Comparison of ENCODE assay signal across 15 mouse cellular contexts in genomic region chr12:74850323-74850722, GRCm38 (mm10).
DNase-seq lines count a peak whose midpoint lies in the region.
"Had no signal": no experiment of that assay in that cellular context is flagged by ENCODE, and none has a peak within 500 bp of the region (broad histone marks: within the 10 kb centered on the region; RNA-seq: fewer than 3 reads in every experiment).

No protein-coding gene starts in this region.

- H3K27ac ChIP-seq in embryonic facial prominence, embryonic 10.5 days (replicated peaks) = no peak overlapping the region
- H3K27ac ChIP-seq in hindbrain, embryonic 10.5 days = peak overlapping the region; percentile 68
- peak overlapping the region; percentile 58 for H3K27ac ChIP-seq in midbrain, embryonic 10.5 days (replicated peaks)
- H3K27ac ChIP-seq: gastrocnemius, adult 2 months had no signal

- intact Hi-C loops in gastrocnemius, postnatal 36 days (cut with DNase I) = no loop called here

- 29% methylated on average over 2 of the region's 2 CpGs for WGBS in embryonic facial prominence, embryonic 10.5 days
- WGBS in hindbrain, embryonic 10.5 days = 14% methylated on average over 2 of the region's 2 CpGs
- WGBS in midbrain, embryonic 10.5 days = 9% methylated on average over 2 of the region's 2 CpGs

- no peaks in the 10 kb centered on the region for H3K36me3 ChIP-seq in embryonic facial prominence, embryonic 10.5 days (replicated peaks)
- H3K36me3 ChIP-seq in hindbrain, embryonic 10.5 days = no peaks in the 10 kb centered on the region
- H3K36me3 ChIP-seq in midbrain, embryonic 10.5 days = no peaks in the 10 kb centered on the region

- no peak overlapping the region for H3K4me3 ChIP-seq in embryonic facial prominence, embryonic 10.5 days
- no peak overlapping the region for H3K4me3 ChIP-seq in hindbrain, embryonic 10.5 days
- no peak overlapping the region for H3K4me3 ChIP-seq in midbrain, embryonic 10.5 days
- H3K4me3 ChIP-seq: gastrocnemius, adult 2 months had no signal

- no peaks in the 10 kb centered on the region for H3K9me3 ChIP-seq in embryonic facial prominence, embryonic 10.5 days
- no peaks in the 10 kb centered on the region for H3K9me3 ChIP-seq in hindbrain, embryonic 10.5 days
- H3K9me3 ChIP-seq in midbrain, embryonic 10.5 days (replicated peaks) = no peaks in the 10 kb centered on the region

- H3K27me3 ChIP-seq in embryonic facial prominence, embryonic 10.5 days (replicated peaks; ENCODE audit: low read depth, poor library complexity, severe bottlenecking) = no peaks in the 10 kb centered on the region
- H3K27me3 ChIP-seq in hindbrain, embryonic 10.5 days (ENCODE audit: insufficient read depth, poor library complexity, severe bottlenecking) = no peaks in the 10 kb centered on the region
- no peaks in the 10 kb centered on the region for H3K27me3 ChIP-seq in midbrain, embryonic 10.5 days (ENCODE audit: low read depth, poor library complexity, severe bottlenecking)

- DNase-seq in embryonic facial prominence, embryonic 10.5 days (ENCODE audit: low spot score) = peak; percentile 24
- DNase-seq in hindbrain, embryonic 10.5 days (ENCODE audit: low spot score) = peak; percentile 64
- peak; percentile 71 for DNase-seq in midbrain, embryonic 10.5 days (ENCODE audit: low spot score)
- peak; percentile 24 for DNase-seq in retina, embryonic 14.5 days (ENCODE audit: low spot score)
- no peak for DNase-seq in adipocyte (ENCODE audit: low spot score)
- no peak for DNase-seq in ovary, postnatal 14 days (ENCODE audit: low spot score)
- DNase-seq in gastrocnemius, postnatal 36 days = no peak
- DNase-seq: adrenal gland, adult 2 months; cerebellum, adult 2 months; gastrocnemius, adult 2 months; heart, postnatal 36 days; kidney, adult 11 months; kidney, postnatal 25 days; lung, embryonic 14.5 days; thymus, adult 18-20 months had no signal

- H3K4me1 ChIP-seq in embryonic facial prominence, embryonic 10.5 days = no peaks in the 10 kb centered on the region
- H3K4me1 ChIP-seq in hindbrain, embryonic 10.5 days (replicated peaks) = peaks cover 15% of the 10 kb centered on the region
- peaks cover 20% of the 10 kb centered on the region for H3K4me1 ChIP-seq in midbrain, embryonic 10.5 days

Comparison
In these comparisons a context has a peak if more than half of its experiments do, and no peak if none do; other contexts are left out.
1. DNase-seq: peak in embryonic facial prominence, embryonic 10.5 days (single experiment), hindbrain, embryonic 10.5 days (single experiment), midbrain, embryonic 10.5 days (single experiment) and retina, embryonic 14.5 days (single experiment); none in adipocyte (single experiment), ovary, postnatal 14 days (single experiment) and gastrocnemius, postnatal 36 days (0 of 2).